Mouse (Mus musculus) testis, adult 2 months (tissue): ENCODE results near the gene Rab3b.

Experiments used
- CTCF ChIP-seq: fragments of 200-500 bp; IDR thresholded peaks from 2 replicates; pipeline ENCODE4 v1.5.1; 2012; ENCODE audit warnings: low read depth, mild to moderate bottlenecking, inconsistent platforms, low read length, moderate library complexity; ENCODE audit not compliant: control insufficient read depth, insufficient read depth, insufficient replicate concordance
- POLR2A ChIP-seq: fragments of 200-500 bp; IDR thresholded peaks from 2 replicates; pipeline ENCODE4 v1.6.1; 2012; ENCODE audit warnings: low read depth, mild to moderate bottlenecking, inconsistent platforms, low read length, moderate library complexity; ENCODE audit not compliant: control insufficient read depth

DNA sequence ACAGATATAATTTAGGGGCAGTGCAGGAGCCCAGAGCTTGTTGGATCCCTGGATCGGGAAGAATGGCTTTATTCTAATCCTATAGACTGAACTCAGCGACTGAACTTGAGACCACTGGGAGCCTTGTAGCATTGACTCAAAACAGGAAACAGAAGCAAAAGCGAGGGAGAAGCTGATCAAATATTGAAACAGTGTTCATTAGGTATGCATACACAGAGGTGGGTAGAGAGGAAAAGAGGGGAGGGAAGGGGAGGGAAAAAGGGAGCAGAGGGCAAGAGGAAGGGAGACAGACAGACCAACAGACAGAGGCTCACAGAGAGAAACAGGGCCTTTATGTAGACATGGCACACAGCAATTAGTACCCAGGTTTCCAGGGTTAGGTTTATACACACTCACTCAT lies 38.8 kb downstream of the Rab3b start:
- TF ChIP-seq CTCF (no peak), POLR2A (no peak)
